Mouse (Mus musculus) A20 (cell line): ENCODE results near the gene CN725425.

ENCODE experiments used
- DNase-seq: peaks from one replicate; pipeline ENCODE4 v3.0.0-alpha.2; 2011; ENCODE audit warnings: low read depth, low spot score

The CN725425 gene

DNA sequence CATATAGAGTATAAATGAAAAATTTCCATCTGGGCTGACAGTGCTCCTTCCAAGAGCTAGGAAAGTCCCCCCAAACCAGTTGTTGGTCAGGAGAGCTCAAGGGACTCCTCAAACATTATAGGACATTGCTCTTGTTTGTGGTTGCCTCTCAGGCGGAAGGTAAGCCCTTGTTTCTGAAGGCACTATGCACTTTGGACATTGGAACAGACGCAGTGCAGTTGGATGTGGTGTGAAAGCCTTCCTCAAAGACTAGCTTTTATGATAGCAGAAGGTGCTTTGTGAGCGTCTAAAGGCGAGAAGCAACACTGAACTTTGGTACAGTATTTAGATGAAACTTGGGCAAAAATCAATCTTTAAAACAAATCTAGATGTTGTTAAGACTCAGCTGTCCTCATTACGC, 7.2 kb downstream of the CN725425 start:
- no peak for DNase-seq

DNA sequence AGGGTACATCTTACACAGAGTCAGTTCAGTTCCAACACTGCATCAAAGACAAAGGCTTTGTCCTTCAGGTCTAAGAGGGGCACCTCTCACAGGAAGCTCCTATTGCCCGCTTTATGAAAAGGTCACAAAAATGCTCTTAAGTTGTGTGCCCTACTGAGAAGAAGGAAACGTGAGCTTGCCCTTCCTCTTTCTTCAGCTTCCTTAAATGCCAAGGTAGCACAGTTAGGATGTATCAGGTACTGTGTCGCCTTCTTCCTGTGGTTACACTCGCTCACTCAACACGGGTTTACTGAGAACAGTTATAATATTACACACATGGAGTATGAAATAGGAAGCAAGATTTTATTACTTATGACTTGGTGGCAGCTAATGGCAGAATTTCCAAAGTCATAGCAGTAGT, 38.0 kb downstream of the CN725425 start:
- DNase-seq = no peak

DNA sequence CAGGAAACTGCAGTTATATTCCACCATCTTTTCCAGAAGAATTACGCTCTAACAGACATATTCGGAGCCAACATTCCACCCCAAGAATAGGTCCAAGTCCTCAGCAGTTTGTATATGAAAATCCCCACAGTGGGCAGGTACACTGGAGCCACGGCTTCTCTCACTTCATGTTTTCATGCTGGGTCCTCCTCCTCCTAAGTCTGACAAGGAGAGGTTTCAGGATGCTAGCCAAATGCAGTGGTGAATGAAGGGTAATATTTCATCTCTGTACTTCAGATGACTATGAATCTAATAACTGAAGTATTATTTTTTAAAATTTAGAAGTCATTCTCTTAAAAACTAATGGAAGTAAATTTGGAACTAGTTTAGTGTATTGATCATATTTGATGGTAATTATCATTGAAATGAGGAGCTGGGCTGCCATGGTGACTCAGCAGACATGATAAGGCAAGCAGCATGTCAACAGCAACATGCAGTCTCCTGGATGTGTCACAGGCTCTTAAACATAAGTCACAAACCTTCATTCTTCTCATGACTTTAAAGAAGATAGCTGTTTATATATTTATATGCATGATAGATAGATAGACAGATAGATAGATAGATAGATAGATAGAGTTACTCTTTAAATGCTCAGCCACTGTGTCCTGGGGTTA, 41.5 kb downstream of the CN725425 start:
- no peak for DNase-seq

DNA sequence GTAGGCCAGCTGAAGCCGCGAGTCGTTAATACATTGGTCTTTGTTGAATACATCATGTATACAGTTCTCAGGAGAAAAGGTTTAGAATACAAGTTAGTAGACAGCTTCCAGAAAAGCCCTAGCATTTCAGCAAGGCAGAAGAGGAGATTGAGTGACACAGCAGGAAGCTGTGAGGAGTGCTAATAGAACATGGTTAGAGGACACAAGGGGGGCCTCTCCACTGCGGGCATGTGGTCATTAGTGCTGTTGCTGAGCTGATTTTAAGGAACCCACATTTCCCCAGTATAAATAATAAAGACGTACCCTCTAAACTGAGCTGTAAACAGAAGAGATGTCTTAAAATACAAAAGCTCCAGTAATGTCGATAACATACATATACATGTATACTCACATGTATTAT, 51.5 kb downstream of the CN725425 start:
- no peak for DNase-seq

DNA sequence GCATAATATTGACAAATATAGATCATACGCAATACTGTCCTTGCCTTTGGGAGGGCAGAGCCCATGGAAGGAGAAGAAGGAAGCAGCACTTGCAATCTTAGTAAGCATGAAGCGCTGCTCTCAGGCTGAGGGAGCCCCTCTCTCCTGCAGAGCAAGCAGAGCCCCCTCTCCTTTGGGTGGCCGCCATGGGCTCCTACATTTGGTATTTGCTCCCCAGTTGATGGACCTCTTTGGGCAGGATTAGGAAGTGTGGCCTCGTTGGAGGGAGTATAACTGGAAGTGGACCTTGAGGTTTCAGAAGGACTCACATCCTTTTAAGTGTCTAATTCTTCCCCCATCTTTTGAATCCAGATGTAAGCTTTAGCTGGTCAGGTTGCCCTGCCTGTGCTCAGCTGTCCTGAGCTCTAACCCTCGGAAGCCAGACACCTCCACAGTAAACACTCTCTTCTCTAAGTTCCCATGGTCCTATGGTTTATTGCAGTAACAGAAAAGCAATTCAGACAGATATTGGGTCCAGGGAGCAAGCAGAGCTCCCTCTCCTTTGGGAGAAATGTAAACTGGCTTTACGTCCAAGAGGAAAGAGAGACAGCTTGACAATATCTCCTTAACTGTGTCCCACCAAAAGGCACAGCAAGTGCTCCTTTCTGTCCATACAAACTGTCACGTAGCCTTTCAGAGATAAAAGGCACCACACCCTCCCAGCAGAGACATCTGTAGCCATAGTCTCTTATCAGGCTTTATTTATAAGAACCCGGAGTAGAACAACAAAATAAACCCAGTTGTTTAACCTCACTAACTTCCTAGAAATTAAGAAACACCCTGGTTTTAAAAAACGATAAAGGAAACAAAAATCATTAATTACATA, 52.5 kb downstream of the CN725425 start:
- DNase-seq = no peak

DNA sequence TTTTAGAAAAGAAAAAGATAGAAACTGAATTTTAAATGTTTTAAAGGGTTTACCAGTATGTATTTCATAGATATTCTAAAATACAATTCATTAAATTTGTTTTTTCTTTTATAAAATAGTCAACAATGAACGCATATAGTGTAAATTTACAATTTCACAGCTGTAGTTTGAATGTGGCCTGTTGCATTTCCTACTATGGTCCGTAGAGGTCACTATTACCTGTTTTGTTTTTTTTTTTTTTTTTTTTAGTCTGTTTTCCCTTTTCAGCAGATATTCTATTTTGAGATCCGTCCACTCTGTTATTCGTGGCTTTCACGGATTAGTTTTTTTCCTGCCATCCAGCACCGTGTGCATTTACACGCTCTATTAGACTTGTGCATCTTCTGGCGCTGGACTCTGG, 53.7 kb downstream of the CN725425 start:
- DNase-seq = no peak

DNA sequence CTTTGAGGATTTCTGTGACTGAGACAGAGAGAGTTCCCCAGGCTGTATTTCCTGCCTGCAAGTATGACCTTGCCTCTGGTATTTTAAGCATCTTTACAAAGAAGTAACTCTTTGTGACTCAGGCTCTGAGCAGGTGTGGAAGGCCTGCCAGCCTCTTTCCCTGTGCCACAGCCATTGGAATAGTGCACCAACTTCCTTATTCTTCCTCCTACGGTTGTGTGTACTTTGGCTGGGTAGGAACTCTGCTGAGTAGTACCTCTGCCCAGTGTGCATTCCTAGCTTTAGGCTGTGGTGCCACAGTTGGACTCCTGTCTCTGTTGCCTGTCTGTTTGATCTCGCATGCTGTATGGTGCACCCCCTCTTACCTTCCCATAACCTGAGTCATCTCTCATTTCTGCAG, 56.0 kb downstream of the CN725425 start:
- no peak for DNase-seq

DNA sequence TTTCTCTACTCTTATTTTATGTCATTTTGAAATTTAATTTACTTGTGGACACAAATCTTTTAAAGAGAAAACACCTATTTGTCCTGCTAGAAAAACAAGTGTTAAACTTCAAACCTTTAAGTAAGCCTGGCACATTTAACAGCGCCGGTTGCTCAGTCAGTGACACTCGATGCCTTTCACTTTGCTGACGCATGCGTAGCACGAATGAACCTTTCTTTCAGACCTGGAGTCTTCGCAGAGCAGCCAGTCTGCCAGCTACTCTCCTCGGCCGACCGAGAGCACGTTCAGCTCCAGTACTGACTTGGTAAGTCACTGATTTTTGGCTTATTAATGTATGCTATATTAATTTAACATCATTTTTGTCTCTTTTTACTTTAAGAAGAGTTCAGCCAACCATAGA, 57.8 kb downstream of the CN725425 start:
- no peak for DNase-seq

DNA sequence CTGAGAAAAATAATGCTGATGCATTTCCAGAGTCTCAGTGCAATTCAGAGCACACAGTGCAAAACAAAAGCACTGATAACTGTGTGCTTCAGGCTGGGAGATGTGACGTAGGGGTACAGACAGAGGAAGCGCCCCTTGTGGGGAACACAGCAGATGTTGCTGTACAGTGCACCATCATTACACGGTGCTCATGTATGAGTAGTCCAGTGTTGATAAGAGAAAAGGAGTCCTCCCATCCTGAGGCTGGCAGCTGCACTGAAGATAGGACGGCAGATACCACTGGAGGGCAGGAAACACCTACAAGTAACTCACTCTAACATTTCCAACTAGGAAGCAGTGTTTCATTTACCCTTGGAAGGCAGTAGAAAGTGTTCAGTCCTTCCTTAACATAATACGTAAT, 61.3 kb downstream of the CN725425 start:
- no peak for DNase-seq

DNA sequence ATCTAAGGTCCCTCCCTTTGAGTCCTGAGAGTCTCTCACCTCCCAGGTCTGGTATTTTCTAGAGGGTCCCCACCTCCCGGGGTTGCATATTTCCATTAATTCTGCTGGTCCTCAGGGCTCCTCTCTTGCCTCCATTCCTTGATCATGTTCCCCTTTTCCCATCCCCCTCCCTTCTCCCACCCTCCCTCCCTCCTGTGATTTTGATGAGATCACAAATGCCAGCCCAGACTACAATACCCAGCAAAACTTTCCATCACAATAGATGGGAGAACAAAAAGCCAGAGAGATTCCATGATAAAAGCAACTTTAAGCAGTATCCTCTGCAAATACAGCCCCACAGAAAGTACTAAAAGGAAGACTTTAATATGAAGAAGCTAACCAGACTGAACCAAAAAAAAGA, 64.6 kb downstream of the CN725425 start:
- no peak for DNase-seq

DNA sequence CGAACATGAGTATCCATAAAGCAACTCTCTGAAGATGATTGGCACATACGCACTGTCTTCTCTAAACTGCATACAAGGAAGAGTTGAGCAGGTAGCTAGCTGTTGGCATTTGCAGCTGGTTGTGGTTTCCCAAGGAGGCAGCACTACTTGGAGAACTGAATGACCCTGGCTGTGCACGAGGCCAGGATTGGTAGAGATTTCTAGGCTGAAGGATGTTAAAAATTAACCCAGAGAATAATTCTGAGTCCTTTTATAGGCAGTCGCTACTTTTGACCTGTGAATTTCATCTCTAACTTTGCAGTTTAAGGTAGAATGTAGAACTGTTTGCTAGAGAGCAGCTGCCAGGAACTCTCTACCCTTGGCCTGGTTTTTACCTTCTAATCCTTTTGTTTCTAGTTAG, 69.2 kb downstream of the CN725425 start:
- DNase-seq = no peak

DNA sequence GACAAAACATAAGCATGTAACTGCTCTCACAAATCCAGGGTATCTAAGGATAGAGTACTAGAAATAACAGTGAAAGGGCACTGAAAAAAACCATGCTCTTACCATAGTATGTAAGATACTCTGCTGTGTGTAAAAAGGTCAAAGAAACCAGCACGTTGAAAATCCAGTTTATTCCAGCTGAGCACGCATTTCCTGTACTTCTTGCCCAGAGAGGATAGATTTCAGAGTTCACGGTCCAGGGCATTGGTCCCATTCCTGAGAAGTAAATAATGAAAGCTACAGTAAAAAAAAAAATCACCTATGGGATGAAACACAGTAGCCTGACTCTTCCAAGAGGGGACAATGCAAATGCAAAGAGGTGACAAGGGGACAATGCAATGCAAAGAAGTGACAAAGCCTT, 76.7 kb downstream of the CN725425 start:
- no peak for DNase-seq

DNA sequence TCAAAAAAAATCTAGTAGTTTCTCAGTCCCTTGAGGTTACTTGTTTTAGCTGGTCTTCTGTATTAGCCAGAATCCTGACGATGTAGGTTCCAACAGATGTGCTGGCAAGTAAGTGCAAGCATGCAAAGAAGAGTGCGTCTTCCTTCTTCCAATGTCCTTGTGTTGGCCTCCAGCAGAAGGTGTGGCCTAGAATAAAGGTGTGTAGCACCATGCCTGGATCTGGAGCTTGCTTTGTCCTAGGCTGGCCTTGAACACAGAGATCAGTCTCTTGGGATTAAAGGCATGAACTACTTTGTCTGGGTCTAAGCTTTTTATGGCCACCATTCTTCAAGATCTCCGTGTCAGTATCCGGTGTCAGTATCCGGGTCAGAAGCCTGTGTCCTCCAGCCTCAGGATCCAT, 80.3 kb downstream of the CN725425 start:
- DNase-seq = no peak

DNA sequence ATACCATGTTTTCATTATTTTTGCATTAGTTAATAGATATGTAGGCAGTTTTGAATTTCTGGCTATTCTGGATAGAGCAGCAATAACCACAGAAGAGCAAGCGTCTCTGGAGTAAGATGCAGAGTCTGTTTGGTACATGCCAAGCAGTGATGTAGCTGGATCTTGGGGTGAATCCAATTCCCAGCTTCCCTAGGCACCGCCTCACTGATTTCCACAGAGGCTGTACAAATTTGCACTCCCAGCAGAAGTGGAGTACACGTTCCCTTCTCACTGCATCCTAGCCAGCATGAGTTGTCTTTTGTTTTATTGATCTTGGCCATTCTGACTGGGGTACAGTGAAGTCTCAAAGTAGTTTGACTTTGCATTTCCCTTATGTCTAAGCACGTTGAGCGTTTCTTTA, 82.2 kb downstream of the CN725425 start:
- no peak for DNase-seq

DNA sequence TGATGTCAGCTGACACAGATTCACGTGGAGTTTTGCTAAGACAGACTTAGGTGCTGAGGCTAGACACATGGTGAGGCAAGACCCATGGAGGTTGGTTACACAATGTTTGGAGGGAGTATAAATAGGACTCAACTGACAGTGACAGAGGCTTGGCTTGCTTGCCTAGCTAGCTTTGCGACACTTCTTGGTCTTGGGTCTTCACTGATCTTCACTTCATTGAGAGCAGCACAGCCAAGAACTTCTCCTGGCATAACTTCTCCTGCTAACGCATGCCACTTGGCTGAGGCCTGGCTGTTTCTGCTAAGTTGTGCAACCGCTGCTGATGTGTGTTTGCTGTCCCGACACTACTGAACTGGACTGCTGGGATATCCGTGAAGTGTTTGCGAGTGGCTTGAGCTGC, 83.5 kb downstream of the CN725425 start:
- DNase-seq = no peak

DNA sequence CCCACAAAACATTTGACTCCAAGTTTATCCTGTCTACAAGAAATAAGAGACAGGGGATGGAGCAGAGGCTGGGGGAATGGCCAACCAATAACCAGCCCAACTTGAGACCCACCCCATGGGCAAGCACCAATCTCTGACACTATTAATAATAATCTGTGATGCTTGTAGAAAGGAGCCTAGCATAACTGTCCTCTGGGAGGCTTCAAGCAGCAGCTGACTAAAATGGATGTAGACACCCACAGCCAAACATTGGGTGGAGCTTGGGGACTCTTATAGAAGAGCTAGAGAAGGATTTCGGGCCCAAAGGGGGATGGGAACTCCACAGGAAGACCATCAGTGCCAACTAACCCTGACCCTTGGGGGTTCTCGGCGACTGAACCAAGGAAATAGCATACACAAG, 84.1 kb downstream of the CN725425 start:
- DNase-seq = no peak

DNA sequence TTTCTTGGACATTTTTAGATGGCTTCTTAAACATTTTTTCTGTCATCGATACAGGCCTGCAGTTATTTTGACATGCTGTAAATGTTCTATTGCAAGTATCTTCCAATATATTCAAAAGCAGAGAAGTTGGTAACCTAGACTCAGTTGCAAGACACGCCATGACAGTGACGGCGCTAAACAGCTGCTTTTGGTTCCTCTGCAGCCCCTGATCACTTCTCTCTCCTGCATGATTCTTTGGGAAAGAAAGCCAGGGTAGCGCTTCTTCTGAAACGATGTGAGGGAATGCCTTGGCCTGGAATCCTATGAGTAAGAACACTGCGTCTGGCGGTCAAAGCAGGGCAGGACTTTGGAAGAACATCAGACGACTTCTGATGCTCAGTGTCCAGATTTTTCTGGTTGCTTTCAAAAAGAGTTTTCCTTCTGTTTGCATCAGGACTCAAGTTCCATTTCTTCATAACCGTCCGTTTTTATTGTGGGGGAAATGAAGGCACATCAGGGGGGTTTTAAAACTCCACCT, 100.1 kb downstream of the CN725425 start:
- DNase-seq = no peak

DNA sequence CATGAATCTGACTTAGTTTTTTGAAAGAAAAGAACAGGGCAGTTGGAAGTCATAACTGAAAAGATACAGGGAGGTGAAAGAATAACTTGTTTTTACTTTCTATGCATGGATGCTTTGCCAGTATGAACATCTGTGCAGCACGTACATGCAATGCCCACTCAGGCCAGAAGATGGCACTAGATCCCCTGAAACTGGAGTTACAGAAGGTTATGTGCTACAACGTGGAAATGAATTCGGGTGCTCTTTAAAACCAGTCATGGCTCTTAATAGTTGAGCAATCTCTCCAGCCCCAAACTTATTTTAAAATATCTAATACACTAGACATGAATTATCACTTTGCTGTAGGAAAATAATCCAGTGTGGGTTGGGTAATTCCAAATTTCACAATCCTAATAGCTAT, 102.1 kb downstream of the CN725425 start:
- DNase-seq = peak; percentile 16

DNA sequence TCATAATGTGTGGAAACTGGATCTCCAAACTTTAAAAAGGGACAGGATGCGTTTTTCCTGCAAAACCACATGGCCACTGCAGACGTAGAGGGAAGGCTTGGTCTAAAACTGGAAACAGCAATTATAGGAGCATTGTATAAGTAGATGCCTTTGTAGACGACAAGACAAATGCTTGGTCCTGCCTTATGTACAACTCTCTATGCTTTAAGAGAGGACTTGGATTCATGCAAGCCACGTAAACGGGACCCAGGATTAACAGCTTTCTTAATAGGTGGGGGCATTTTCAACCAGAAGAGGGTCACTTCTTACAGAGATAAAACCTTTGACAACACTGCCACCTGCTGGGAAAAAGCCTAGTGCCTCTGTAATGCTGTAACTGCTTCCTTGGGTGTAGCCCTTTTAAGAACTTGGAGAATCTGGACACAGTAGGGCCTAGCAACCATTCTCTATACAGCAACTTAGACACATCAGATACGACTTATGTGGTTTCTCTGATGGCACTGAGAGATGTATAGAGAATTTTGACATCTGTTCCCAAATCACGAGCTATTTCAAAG, 105.1 kb downstream of the CN725425 start:
- DNase-seq = no peak
